Mouse (Mus musculus) liver, embryonic 15.5 days (tissue): ENCODE measurements around the gene Bag3. TPM values are rescaled to one million over a fixed set of nuclear protein-coding genes. Genes with fewer than 3 reads are reported as not detected.

ENCODE experiments used
- ATAC-seq: fragments of 200-750 bp; cut with Nextera tagmentation; 2 replicates; pipeline ENCODE4 v1.8.0; 2017; ENCODE audit warnings: moderate number of reproducible peaks, mild to moderate bottlenecking, moderate library complexity; ENCODE audit not compliant: insufficient read depth
- H3K27ac ChIP-seq: fragments of 300-500 bp; sonication (generic); replicated peaks from 2 replicates; pipeline ENCODE4 v1.5.1; 2015; ENCODE audit warnings: mild to moderate bottlenecking, inconsistent platforms
- H3K27me3 ChIP-seq: fragments of 300-500 bp; sonication (generic); 2 replicates; pipeline ENCODE4 v1.6.1; 2015; ENCODE audit warnings: mild to moderate bottlenecking, inconsistent platforms
- H3K36me3 ChIP-seq: fragments of 300-500 bp; sonication (generic); replicated peaks from 2 replicates; pipeline ENCODE4 v1.6.1; 2015; ENCODE audit warnings: moderate library complexity, mild to moderate bottlenecking, inconsistent platforms
- H3K4me1 ChIP-seq: fragments of 300-500 bp; sonication (generic); replicated peaks from 2 replicates; pipeline ENCODE4 v1.6.1; 2015; ENCODE audit warnings: inconsistent platforms
- H3K4me2 ChIP-seq: fragments of 300-500 bp; sonication (generic); 2 replicates; pipeline ENCODE4 v1.6.1; 2015; ENCODE audit warnings: moderate library complexity, mild to moderate bottlenecking, inconsistent platforms
- H3K4me3 ChIP-seq: fragments of 300-500 bp; sonication (generic); replicated peaks from 2 replicates; pipeline ENCODE4 v1.5.1; 2015; ENCODE audit warnings: mild to moderate bottlenecking, inconsistent platforms
- H3K9ac ChIP-seq: fragments of 300-500 bp; sonication (generic); 2 replicates; pipeline ENCODE4 v1.6.1; 2015; ENCODE audit warnings: moderate library complexity, mild to moderate bottlenecking, inconsistent platforms
- H3K9me3 ChIP-seq: fragments of 300-500 bp; sonication (generic); replicated peaks from 2 replicates; pipeline ENCODE4 v1.6.1; 2016; ENCODE audit warnings: inconsistent platforms
- WGBS: fragments of 180-500 bp; shearing (Covaris S2); methylation state at CpG from one replicate; pipeline ENCODE4 v1.1.7; 2015; ENCODE audit warnings: mixed read lengths; ENCODE audit not compliant: insufficient replicate concordance; 5-methylcytosine and 5-hydroxymethylcytosine counted together
- polyA plus RNA-seq: library from polyadenylated mRNA; unstranded; fragments of >200 nt; fragmentation: Nextera tagmentation; extraction: Ambion mirVana; gene quantifications from 2 replicates; pipeline ENCODE4 v1.2.1, GENCODE M21; 2015

The Bag3 gene
- polyA plus RNA-seq, 1 experiment from 2014 or later: 2.6 TPM

GRCm38 (mm10) chr7:128546031-128546430 lies 22.6 kb downstream of the Bag3 start:
- peaks cover 34% of the 10 kb centered on the region for H3K36me3 ChIP-seq

GRCm38 (mm10) chr7:128549137-128549536 lies 25.7 kb downstream of the Bag3 start:
- Histone ChIP-seq H3K36me3 (peaks cover 25% of the 10 kb centered on the region), H3K9ac (no peak overlapping the region), H3K9me3 (no peaks in the 10 kb centered on the region), H3K4me3 (no peak overlapping the region), H3K4me2 (no peak overlapping the region), H3K4me1 (no peaks in the 10 kb centered on the region), H3K27me3 (no peaks in the 10 kb centered on the region), H3K27ac (no peak overlapping the region)
- no peak for ATAC-seq
- 40% methylated on average over 4 of the region's 4 CpGs for WGBS

More at GRCm38 (mm10) chr7:128546031-128546430, 22.6 kb downstream of the Bag3 start:
- H3K27ac ChIP-seq: no peak overlapping the region
- no peaks in the 10 kb centered on the region for H3K9me3 ChIP-seq
- ATAC-seq: no peak
- H3K9ac ChIP-seq: no peak overlapping the region
- H3K4me3 ChIP-seq: no peak overlapping the region
- no peak overlapping the region for H3K4me2 ChIP-seq
- H3K4me1 ChIP-seq: peaks cover 9% of the 10 kb centered on the region; the same call in 1 of the 2 replicates
- no peaks in the 10 kb centered on the region for H3K27me3 ChIP-seq
- 82% methylated on average over 8 of the region's 8 CpGs for WGBS

DNA sequence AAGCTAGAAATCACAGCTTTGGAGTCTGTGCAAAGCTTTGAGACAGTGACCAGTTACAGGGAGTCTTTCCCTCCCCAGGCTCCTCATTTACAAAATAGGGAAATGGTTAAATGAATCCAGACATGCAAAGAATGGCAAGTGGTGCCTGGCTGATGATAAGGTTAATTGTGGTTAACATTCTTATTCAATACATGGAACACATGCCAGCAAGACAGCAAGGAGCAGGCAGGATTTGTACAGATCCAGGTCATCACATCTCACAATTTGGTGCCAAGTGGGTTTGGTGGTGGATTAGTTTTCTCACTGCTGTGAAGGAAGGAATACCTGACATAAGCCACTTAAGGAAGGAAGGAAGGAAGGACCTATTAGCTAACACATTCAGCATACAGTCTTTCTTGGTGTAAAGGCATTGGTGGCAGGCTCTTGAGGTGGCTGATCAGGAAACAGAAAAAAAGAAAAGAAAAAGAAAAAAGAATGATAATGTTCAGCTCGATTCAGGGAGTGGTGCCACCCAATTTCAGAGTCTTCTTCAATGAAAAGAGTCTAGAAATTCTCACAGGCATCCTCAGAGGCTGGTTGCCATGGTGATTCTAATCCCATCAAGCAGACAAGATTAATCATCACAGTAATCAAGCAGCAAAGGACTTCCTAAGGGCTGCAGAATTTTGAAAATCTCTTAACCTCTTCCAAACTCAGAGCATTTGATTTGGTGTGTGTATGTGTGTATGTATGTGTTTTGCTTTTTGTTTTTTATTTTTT lies 27.1 kb downstream of the Bag3 start:
- no peak overlapping the region for H3K9ac ChIP-seq
- H3K4me3 ChIP-seq: no peak overlapping the region
- H3K4me1 ChIP-seq: no peaks in the 10 kb centered on the region
- H3K9me3 ChIP-seq: no peaks in the 10 kb centered on the region
- no peak for ATAC-seq
- no peak overlapping the region for H3K27ac ChIP-seq
- H3K27me3 ChIP-seq: no peaks in the 10 kb centered on the region
- 11% methylated on average over 1 of the region's 1 CpGs for WGBS
- peaks cover 24% of the 10 kb centered on the region for H3K36me3 ChIP-seq
- no peak overlapping the region for H3K4me2 ChIP-seq

DNA sequence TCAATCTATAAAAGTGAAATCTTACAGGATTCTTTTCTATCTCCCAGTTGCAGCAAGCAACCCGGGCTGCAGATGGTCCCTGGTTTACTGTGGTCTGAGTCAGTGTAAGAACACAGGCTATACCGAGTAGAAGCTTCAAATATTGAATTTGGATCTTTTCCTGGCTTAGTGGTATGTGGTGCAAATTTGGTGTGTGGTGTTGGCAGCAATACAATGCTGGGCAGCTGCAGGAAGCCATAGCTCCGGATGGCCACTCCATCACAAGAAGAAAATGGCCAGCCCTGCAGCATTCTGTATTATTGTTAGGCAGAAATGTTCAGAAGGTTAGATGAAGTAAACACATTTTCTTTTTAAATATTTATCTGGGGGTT lies 27.7 kb downstream of the Bag3 start:
- Histone ChIP-seq H3K4me1 (no peaks in the 10 kb centered on the region), H3K27me3 (no peaks in the 10 kb centered on the region), H3K4me2 (no peak overlapping the region), H3K36me3 (peaks cover 18% of the 10 kb centered on the region), H3K27ac (no peak overlapping the region), H3K9ac (no peak overlapping the region), H3K4me3 (no peak overlapping the region), H3K9me3 (no peaks in the 10 kb centered on the region)
- no peak for ATAC-seq
- WGBS: 51% methylated on average over 3 of the region's 3 CpGs

GRCm38 (mm10) chr7:128553105-128553705 lies 29.8 kb downstream of the Bag3 start:
- H3K4me2 ChIP-seq: no peak overlapping the region
- H3K36me3 ChIP-seq: peaks cover under 1% of the 10 kb centered on the region
- no peaks in the 10 kb centered on the region for H3K9me3 ChIP-seq
- no peaks in the 10 kb centered on the region for H3K4me1 ChIP-seq
- no peaks in the 10 kb centered on the region for H3K27me3 ChIP-seq
- H3K4me3 ChIP-seq: no peak overlapping the region
- ATAC-seq: no peak
- WGBS: 24% methylated on average over 3 of the region's 3 CpGs
- no peak overlapping the region for H3K27ac ChIP-seq
- no peak overlapping the region for H3K9ac ChIP-seq

GRCm38 (mm10) chr7:128554502-128554901 lies 31.1 kb downstream of the Bag3 start:
- Histone ChIP-seq H3K27ac (no peak overlapping the region), H3K4me3 (no peak overlapping the region), H3K4me2 (no peak overlapping the region), H3K9ac (no peak overlapping the region), H3K4me1 (no peaks in the 10 kb centered on the region), H3K27me3 (no peaks in the 10 kb centered on the region), H3K9me3 (no peaks in the 10 kb centered on the region), H3K36me3 (no peaks in the 10 kb centered on the region)
- 51% methylated on average over 6 of the region's 6 CpGs for WGBS
- no peak for ATAC-seq

- Histone ChIP-seq H3K27me3 (no peaks in the 10 kb centered on the region), H3K4me1 (no peaks in the 10 kb centered on the region), H3K36me3 (no peaks in the 10 kb centered on the region), H3K27ac (no peak overlapping the region), H3K9ac (no peak overlapping the region), H3K9me3 (no peaks in the 10 kb centered on the region), H3K4me2 (no peak overlapping the region), H3K4me3 (no peak overlapping the region)
- no peak for ATAC-seq
- 64% methylated on average over 5 of the region's 5 CpGs for WGBS
Measured at GRCm38 (mm10) chr7:128555141-128555750, 31.8 kb downstream of the Bag3 start.

- H3K27me3 ChIP-seq: no peaks in the 10 kb centered on the region
- H3K4me1 ChIP-seq: no peaks in the 10 kb centered on the region
- WGBS: 43% methylated on average over 1 of the region's 1 CpGs
- H3K36me3 ChIP-seq: no peaks in the 10 kb centered on the region
- H3K9me3 ChIP-seq: no peaks in the 10 kb centered on the region
- H3K9ac ChIP-seq: no peak overlapping the region
- no peak overlapping the region for H3K4me3 ChIP-seq
- ATAC-seq: no peak
- no peak overlapping the region for H3K27ac ChIP-seq
- no peak overlapping the region for H3K4me2 ChIP-seq
Measured at GRCm38 (mm10) chr7:128556923-128557430, 33.6 kb downstream of the Bag3 start.

DNA sequence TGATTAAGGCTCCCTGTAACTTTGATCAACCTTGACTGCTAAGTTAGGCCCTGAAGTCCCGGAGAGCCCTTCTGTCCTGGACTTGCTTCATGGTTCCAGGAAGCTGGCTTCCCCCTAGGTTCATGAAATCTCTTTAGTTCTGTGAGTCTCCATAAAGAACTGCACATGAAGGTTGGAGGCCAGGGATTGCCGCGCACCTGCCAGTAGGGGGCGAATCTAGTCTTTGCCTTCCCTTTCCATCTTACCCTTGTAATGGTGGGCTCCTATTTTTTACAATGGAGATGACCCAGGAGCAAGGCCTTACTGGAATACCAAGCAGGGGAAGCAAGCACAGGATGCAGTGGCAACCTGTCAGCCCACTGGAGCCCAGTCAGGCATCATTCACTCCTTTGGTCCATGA lies 40.0 kb downstream of the Bag3 start:
- 23% methylated on average over 4 of the region's 4 CpGs for WGBS
- Histone ChIP-seq H3K4me3 (no peak overlapping the region), H3K9me3 (no peaks in the 10 kb centered on the region), H3K36me3 (no peaks in the 10 kb centered on the region), H3K4me1 (no peaks in the 10 kb centered on the region), H3K4me2 (no peak overlapping the region), H3K27me3 (no peaks in the 10 kb centered on the region), H3K27ac (no peak overlapping the region), H3K9ac (no peak overlapping the region)
- ATAC-seq: no peak

DNA sequence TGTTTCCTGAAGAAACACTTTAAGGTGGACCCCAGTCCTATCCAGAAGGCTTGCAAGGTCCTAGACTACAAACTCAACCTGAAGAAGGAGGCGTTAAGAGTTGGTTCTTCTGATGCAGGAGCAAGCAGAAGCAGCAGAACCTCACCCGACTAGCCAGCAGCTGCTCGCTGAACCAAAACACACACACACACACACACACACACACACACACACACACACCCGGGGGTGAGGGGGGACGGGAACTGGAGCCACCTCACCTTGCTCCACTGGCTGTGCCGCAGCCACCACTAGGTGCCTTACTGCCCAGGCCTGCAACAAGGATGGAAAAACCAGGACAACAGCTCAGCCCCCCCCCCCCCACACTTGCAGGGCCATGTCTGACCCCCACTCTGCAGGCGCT lies 42.9 kb downstream of the Bag3 start:
- Histone ChIP-seq H3K27me3 (no peaks in the 10 kb centered on the region), H3K9ac (no peak overlapping the region), H3K4me3 (no peak overlapping the region), H3K27ac (no peak overlapping the region), H3K4me1 (peaks cover 7% of the 10 kb centered on the region; the same call in 1 of the 2 replicates), H3K4me2 (no peak overlapping the region), H3K9me3 (no peaks in the 10 kb centered on the region), H3K36me3 (no peaks in the 10 kb centered on the region)
- ATAC-seq: no peak
- 58% methylated on average over 7 of the region's 7 CpGs for WGBS

- H3K4me3 ChIP-seq: no peak overlapping the region
- no peak overlapping the region for H3K9ac ChIP-seq
- H3K27me3 ChIP-seq: no peaks in the 10 kb centered on the region
- no peak overlapping the region for H3K4me2 ChIP-seq
- ATAC-seq: no peak
- peaks cover 7% of the 10 kb centered on the region; the same call in 1 of the 2 replicates for H3K4me1 ChIP-seq
- no peak overlapping the region for H3K27ac ChIP-seq
- no peaks in the 10 kb centered on the region for H3K36me3 ChIP-seq
- no peaks in the 10 kb centered on the region for H3K9me3 ChIP-seq
- WGBS: 68% methylated on average over 8 of the region's 8 CpGs
Measured at GRCm38 (mm10) chr7:128567561-128568244, 44.3 kb downstream of the Bag3 start.
